Mouse (Mus musculus) frontal cortex, postnatal 14 days (tissue): Measurements from ENCODE around the gene Zfpl1.
"Not testable (repeated sequence)": the region's sequence is repeated elsewhere in the genome, so short reads cannot be mapped to it uniquely, and the experiment has no call there.

Experiments used
- DNase-seq, 2 experiments: peaks; one replicate each; pipeline ENCODE4 v3.0.0; 2022; ENCODE audit warnings: low spot score in 2 of 2

Zfpl1 gene

GRCm38 (mm10) chr19:6058966-6059365 lies 25.8 kb downstream of the Zfpl1 start:
- DNase-seq, result no peak

DNA sequence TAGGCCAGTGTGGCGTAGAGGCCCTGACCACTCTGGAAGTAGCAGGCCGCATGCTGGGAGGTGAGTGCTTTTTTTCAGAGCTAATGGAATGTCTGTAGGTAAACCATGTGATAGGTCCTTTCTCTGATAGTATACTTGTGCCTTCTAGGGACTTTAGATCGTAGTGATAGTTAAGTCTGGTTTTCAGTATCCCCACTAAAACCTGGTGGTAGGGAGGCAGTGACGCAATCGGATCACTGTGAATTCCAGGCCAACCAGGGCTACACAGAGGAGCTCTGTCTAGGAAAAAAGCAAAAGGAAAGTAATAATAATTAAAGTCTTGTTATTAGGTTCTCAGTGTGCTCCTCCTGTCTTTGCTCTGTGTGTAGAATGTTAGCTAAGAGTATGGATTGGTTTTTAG lies 26.2 kb downstream of the Zfpl1 start:
- DNase-seq, result no peak

GRCm38 (mm10) chr19:6057313-6058096 lies 27.3 kb downstream of the Zfpl1 start, which contains the start of the genes Mrpl49 and Fau:
Mrpl49 (minus strand) TSS chr19:6057785.
Fau (plus strand) TSS chr19:6057844.
- peak; percentile 98 to 99 for DNase-seq

GRCm38 (mm10) chr19:6056696-6057095 lies 28.1 kb downstream of the Zfpl1 start:
- no peak for DNase-seq

GRCm38 (mm10) chr19:6054296-6054695 lies 30.5 kb downstream of the Zfpl1 start:
- no peak for DNase-seq

DNA sequence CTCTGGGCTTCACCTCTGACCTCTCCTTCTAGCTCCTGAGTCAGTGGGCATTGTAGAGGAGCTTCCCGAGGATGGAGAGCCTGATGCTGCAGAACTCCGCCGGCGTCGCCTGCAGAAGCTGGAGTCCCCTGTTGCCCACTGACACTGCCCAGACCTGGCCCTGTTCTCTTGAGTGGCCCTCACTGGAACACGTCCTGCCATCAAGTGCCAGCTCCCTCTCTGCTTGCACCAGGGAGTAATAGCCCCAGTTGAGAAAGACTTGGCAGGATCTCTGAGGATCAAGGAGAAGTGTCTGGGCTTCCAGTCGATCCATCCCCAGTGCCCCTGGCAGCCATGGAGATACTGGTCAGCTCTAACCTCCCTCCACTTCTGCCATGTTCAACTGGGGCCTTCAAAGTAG lies 32.2 kb downstream of the Zfpl1 start:
- DNase-seq, result no peak

GRCm38 (mm10) chr19:6048681-6049410 lies 35.9 kb downstream of the Zfpl1 start:
- no peak for DNase-seq

DNA sequence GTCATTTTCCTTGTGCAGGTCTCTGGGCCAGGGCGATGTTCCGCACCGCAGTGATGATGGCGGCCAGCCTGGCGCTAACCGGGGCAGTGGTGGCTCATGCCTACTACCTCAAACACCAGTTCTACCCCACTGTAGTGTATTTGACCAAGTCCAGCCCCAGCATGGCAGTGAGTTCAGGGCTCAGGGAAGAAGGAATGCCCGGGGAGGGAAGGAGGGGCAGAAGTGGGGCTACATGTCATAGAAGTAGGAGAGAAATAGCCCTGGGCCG lies 36.9 kb downstream of the Zfpl1 start:
- no peak for DNase-seq

GRCm38 (mm10) chr19:6047154-6047898 lies 37.4 kb downstream of the Zfpl1 start:
- no peak for DNase-seq

DNA sequence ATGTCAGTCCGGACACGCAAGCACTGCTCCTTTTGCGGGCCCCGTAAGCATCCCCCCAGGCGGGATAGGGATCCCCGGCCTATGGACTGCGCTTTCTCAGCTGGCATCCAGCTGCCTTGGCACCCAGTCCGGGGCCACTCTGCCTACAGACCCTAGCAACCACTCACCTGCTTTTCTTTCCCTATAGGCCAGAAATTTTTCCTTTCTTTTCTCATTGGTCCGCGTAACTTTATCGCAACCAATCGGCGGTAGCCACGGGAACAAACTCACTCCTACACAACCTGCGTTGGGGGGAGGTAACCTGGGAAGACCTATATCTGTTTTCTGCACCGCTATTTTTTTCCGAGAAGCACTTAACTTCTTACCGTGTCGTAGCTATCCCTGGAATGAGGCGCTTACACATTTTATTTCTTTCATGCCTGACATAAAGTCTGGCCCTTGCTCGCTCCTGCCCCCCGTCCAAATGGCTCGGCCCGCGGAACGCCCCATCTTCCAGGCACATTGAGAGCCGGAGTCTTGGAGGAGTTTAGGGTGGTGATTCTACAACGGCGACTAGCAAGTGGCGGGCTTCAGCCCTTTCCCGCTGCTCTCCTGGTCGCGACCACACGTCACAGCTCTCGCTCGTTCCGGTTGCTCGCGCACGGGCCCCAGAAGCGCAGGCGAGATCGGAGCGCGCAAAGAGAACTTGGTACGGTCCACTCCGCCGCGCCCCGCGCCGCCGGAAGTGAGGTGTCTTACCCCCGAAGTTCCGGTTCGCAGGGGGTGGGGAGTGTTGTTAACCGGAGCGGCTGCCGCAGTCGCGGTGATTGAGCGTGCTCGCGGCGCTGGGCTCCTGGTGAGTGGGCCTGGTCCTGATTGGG lies 38.2 kb downstream of the Zfpl1 start, which contains the start of gene Syvn1:
Gene Syvn1, plus strand, starts transcription at position 283 of the 860 bp plus-strand sequence.
- peak; percentile 88 to 91 for DNase-seq

DNA sequence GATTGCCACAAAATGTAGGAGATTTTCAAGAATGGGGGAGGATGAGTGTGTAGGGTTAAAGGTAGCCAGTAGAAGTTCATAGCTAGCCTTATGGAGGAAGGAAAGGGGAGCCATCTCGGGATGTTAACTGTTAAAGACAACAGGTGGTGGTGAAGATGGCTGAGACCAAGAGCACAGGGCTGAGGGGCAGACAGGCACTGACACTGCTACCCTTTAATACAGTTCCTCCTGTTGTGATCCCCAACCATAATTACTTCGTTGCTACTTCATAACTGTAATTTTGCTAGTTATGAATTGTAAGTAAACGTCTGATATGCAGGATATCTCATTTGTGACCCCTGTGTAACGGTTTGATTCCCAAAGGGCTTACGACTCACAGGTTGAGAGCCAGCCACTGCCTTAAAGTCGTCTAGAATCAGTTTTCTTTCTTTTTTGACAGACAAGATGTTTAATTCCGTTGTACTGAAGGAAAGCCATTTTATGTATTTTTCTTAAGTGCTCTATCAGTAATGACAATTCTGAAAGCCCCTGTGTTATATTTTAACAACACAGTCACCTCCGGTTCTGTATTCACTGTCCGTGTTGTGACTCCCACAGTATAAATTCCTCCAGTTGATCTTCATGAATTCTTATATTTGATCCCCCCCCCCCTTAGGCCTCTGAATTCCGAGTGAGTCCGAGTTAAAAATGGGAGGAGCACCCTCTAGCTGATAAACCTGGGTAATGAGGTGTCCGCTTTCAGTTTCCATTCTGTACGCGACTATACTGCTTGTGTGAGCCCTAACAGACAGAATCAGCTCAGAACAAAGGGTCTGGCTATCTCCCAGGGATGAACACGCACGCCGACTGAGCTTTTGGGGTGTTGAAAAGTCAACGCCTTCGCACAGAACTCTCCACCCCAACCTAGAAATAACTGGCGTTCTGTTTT lies 39.1 kb downstream of the Zfpl1 start:
- DNase-seq, result no peak

- not testable (repeated sequence) for DNase-seq
These were observed 40.7 kb downstream of the Zfpl1 start for GRCm38 (mm10) chr19:6044102-6044501.

DNA sequence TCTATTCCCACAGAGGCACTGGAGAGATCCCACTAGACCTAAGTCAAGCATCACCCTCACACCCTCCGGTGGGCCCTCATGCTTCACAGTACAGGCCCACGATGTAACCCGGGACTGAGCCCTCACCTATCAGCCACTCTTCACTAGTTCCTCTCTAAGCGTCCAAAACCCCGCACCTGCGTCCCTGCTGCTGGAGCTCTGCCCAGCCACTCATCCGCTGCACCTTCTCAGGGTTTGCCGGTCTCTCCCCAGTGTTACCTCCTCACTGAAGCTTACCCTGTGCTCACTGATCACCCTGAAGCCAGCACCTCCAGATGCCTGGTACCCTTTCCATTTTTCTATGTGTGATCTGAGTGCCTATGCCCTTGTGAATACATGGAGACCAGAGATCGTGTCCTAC lies 42.5 kb downstream of the Zfpl1 start:
- DNase-seq, result no peak

- no peak for DNase-seq
These were observed 44.8 kb downstream of the Zfpl1 start for GRCm38 (mm10) chr19:6040002-6040401.

GRCm38 (mm10) chr19:6038326-6038725 lies 46.4 kb downstream of the Zfpl1 start:
- no peak for DNase-seq

GRCm38 (mm10) chr19:6037695-6038094 lies 47.1 kb downstream of the Zfpl1 start:
- DNase-seq, result no peak

GRCm38 (mm10) chr19:6035966-6036585 lies 48.7 kb downstream of the Zfpl1 start:
- DNase-seq, result no peak
